Mouse (Mus musculus) heart, postnatal 0 days (tissue): ENCODE results near the gene Limch1.

Experiments
- CTCF ChIP-seq: IDR thresholded peaks from 2 replicates; pipeline ENCODE4 v1.5.1; 2016; ENCODE audit warnings: antibody characterized with exemption, control low read depth, low read depth
- EP300 ChIP-seq: IDR thresholded peaks from 2 replicates; pipeline ENCODE4 v1.6.1; 2016; ENCODE audit warnings: antibody characterized with exemption, low read depth

- TF ChIP-seq CTCF, result no peak
- no peak for TF ChIP-seq EP300
Measured at GRCm38 (mm10) chr5:66967147-66967546, 221.5 kb downstream of the Limch1 start.
